ENCODE assay signal across 15 mouse cellular contexts in genomic region chr11:104661106-104661505, GRCm38 (mm10). TPM values are rescaled to one million over a fixed set of nuclear protein-coding genes. Genes with fewer than 3 reads are reported as not detected.
DNase-seq lines count a peak whose midpoint lies in the region; ATAC-seq and TF ChIP-seq lines count a peak whose summit lies in the region.
"Had no signal": no experiment of that assay in that cellular context is flagged by ENCODE, and none has a peak within 500 bp of the region (broad histone marks: within the 10 kb centered on the region; RNA-seq: fewer than 3 reads in every experiment).

No protein-coding gene starts in this region.

- H3K9me3 ChIP-seq in heart, embryonic 10.5 days, result peaks cover 6% of the 10 kb centered on the region; the same call in 1 of the 2 replicates
- no peaks in the 10 kb centered on the region for H3K9me3 ChIP-seq in liver, postnatal 0 days (ENCODE audit: low read length)
- H3K9me3 ChIP-seq in kidney, embryonic 16.5 days (ENCODE audit: low read length), result peaks cover 5% of the 10 kb centered on the region; the same call in 1 of the 2 replicates
- H3K9me3 ChIP-seq: megakaryocyte, embryonic 14.5 days had no signal

- intact Hi-C loops in heart, postnatal 14 days (cut with DNase I), result no loop called here

- peak; percentile 50 for ATAC-seq in liver, postnatal 0 days
- no peak for ATAC-seq in kidney, embryonic 16.5 days (ENCODE audit: low FRiP score, low TSS enrichment)
- ATAC-seq: forebrain, embryonic 16.5 days; hindbrain, embryonic 16.5 days had no signal

- no peaks in the 10 kb centered on the region for H3K27me3 ChIP-seq in heart, embryonic 10.5 days (ENCODE audit: insufficient read depth, poor library complexity, severe bottlenecking)
- no peaks in the 10 kb centered on the region for H3K27me3 ChIP-seq in liver, postnatal 0 days (ENCODE audit: insufficient read depth, low read length)
- no peaks in the 10 kb centered on the region for H3K27me3 ChIP-seq in kidney, embryonic 16.5 days (ENCODE audit: insufficient read depth, low read length)
- H3K27me3 ChIP-seq: megakaryocyte, embryonic 14.5 days had no signal

- peaks cover 16% of the 10 kb centered on the region for H3K4me1 ChIP-seq in heart, embryonic 10.5 days
- H3K4me1 ChIP-seq in liver, postnatal 0 days (ENCODE audit: insufficient read depth), result no peaks in the 10 kb centered on the region
- H3K4me1 ChIP-seq in kidney, embryonic 16.5 days (ENCODE audit: insufficient read depth, low read length), result 0 out of 2 replicates have a peak, but pooled peaks cover 7% of the 10 kb centered on the region

- H3K4me2 ChIP-seq in liver, postnatal 0 days (ENCODE audit: low read depth, low read length), result no peak overlapping the region
- H3K4me2 ChIP-seq in kidney, embryonic 16.5 days (replicated peaks; ENCODE audit: low read depth, low read length), result no peak overlapping the region

- H3K9ac ChIP-seq in liver, postnatal 0 days (replicated peaks), result no peak overlapping the region
- no peak overlapping the region for H3K9ac ChIP-seq in kidney, embryonic 16.5 days (replicated peaks; ENCODE audit: low read length)

- peaks cover 10% of the 10 kb centered on the region for H3K36me3 ChIP-seq in heart, embryonic 10.5 days
- H3K36me3 ChIP-seq in liver, postnatal 0 days (replicated peaks; ENCODE audit: insufficient read depth, low read length), result no peaks in the 10 kb centered on the region
- H3K36me3 ChIP-seq in kidney, embryonic 16.5 days (ENCODE audit: insufficient read depth, low read length), result no peaks in the 10 kb centered on the region

- 70% methylated on average over 5 of the region's 5 CpGs for WGBS in heart, embryonic 10.5 days
- WGBS in liver, postnatal 0 days (ENCODE audit: insufficient replicate concordance), result 48% methylated on average over 5 of the region's 5 CpGs
- 64% methylated on average over 5 of the region's 5 CpGs for WGBS in kidney, embryonic 16.5 days

- H3K27ac ChIP-seq in heart, embryonic 10.5 days, result peak overlapping the region; percentile 52; the same call in 1 of the 2 replicates
- H3K27ac ChIP-seq in liver, postnatal 0 days (ENCODE audit: low read depth), result no peak overlapping the region
- H3K27ac ChIP-seq in kidney, embryonic 16.5 days (ENCODE audit: low read length), result no peak overlapping the region

- H3K4me3 ChIP-seq in heart, embryonic 10.5 days, result no peak overlapping the region
- no peak overlapping the region for H3K4me3 ChIP-seq in liver, postnatal 0 days (ENCODE audit: low read depth, low read length)
- no peak overlapping the region for H3K4me3 ChIP-seq in kidney, embryonic 16.5 days (ENCODE audit: low read length)
- H3K4me3 ChIP-seq: megakaryocyte, embryonic 14.5 days; myocyte had no signal

- peak; percentile 85 for DNase-seq in heart, embryonic 10.5 days (ENCODE audit: low spot score)
- DNase-seq in heart, postnatal 14 days, result no peak
- peak; percentile 44 for DNase-seq in c-Kit-positive CD71-positive TER-119-positive erythroid progenitor cells, embryonic 14.5 days (ENCODE audit: low spot score)
- DNase-seq in liver, postnatal 0 days, result no peak
- peak; percentile 56 for DNase-seq in thymus, postnatal 14 days
- no peak for DNase-seq in cerebellum, adult 9-10 months
- DNase-seq in heart, adult 9 months (ENCODE audit: low spot score in 2 of 2), result no peak
- DNase-seq: cerebellum, postnatal 25 days had no signal

- no peak for TF ChIP-seq CTCF in liver, postnatal 0 days (IDR thresholded peaks at IDR 0.05; ENCODE audit: low read depth)

- TF ChIP-seq EP300 in liver, postnatal 0 days (IDR thresholded peaks at IDR 0.05; ENCODE audit: low read depth), result no peak

RNA-seq across cellular contexts. Expression of gene Gm11639, which starts 24.4 kb away (rescaled TPM):
- 0.01 TPM in 1 of 2 replicates, not detected in the other for polyA plus RNA-seq in heart, embryonic 10.5 days (2016; fragmentation: Nextera tagmentation; extraction: Ambion mirVana)
- under 1 TPM; 0.02 to 0.05 TPM for total RNA-seq in heart, postnatal 14 days (2021)
- polyA plus RNA-seq in liver, postnatal 0 days (2015; fragmentation: Nextera tagmentation; extraction: Ambion mirVana), result 0.06 and 0.07 TPM in 2 replicates
- 0.18 TPM in 1 of 2 replicates, not detected in the other for polyA plus RNA-seq in kidney, embryonic 16.5 days (2015; fragmentation: Nextera tagmentation; extraction: Ambion mirVana)
- polyA plus RNA-seq: heart, embryonic 16.5 days; myocyte; small intestine, adult 2 months had no signal

RNA-seq across cellular contexts. Expression of gene Itgb3, which starts 53.3 kb away (rescaled TPM):
- polyA plus RNA-seq in heart, embryonic 10.5 days (2016; fragmentation: Nextera tagmentation; extraction: Ambion mirVana), result 9.1 and 9.9 TPM in 2 replicates
- total RNA-seq in heart, postnatal 14 days (2021), result 1 to 10 TPM; 4.8 to 4.9 TPM
- polyA plus RNA-seq in liver, postnatal 0 days (2015; fragmentation: Nextera tagmentation; extraction: Ambion mirVana), result 13.6 and 16.0 TPM in 2 replicates
- polyA plus RNA-seq in kidney, embryonic 16.5 days (2015; fragmentation: Nextera tagmentation; extraction: Ambion mirVana), result 2.2 and 3.1 TPM in 2 replicates

Comparison
In these comparisons a context has a peak if more than half of its experiments do, and no peak if none do; other contexts are left out.
1. DNase-seq: peak in heart, embryonic 10.5 days (single experiment), c-Kit-positive CD71-positive TER-119-positive erythroid progenitor cells, embryonic 14.5 days (single experiment) and thymus, postnatal 14 days (single experiment); none in heart, postnatal 14 days (0 of 2), liver, postnatal 0 days (single experiment), cerebellum, adult 9-10 months (single experiment) and heart, adult 9 months (0 of 2).